Mouse (Mus musculus) stomach, postnatal 0 days (tissue): ENCODE measurements around the gene Sdc4. TPM values are rescaled to one million over a fixed set of nuclear protein-coding genes. Genes with fewer than 3 reads are reported as not detected.

Experiments used
- ATAC-seq: fragments of 200-750 bp; cut with Nextera tagmentation; 2 replicates; pipeline ENCODE4 v1.8.0; 2017; ENCODE audit not compliant: low FRiP score, low TSS enrichment
- DNase-seq: peaks from one replicate; pipeline ENCODE4 v3.0.0-alpha.2; 2016; ENCODE audit warnings: low spot score
- H3K27ac ChIP-seq: fragments of 300-500 bp; sonication (generic); replicated peaks from 2 replicates; pipeline ENCODE4 v1.5.1; 2014; ENCODE audit warnings: mild to moderate bottlenecking, control low read depth
- H3K27me3 ChIP-seq: fragments of 300-500 bp; sonication (generic); 2 replicates; pipeline ENCODE4 v1.6.1; 2014; ENCODE audit warnings: low read length; ENCODE audit not compliant: control insufficient read depth, insufficient read depth
- H3K36me3 ChIP-seq: fragments of 300-500 bp; sonication (generic); 2 replicates; pipeline ENCODE4 v1.6.1; 2014; ENCODE audit warnings: low read length, mixed read lengths; ENCODE audit not compliant: control insufficient read depth, insufficient read depth
- H3K4me1 ChIP-seq: fragments of 300-500 bp; sonication (generic); replicated peaks from 2 replicates; pipeline ENCODE4 v1.6.1; 2014; ENCODE audit warnings: antibody characterized with exemption; ENCODE audit not compliant: control insufficient read depth, insufficient read depth
- H3K4me2 ChIP-seq: fragments of 300-500 bp; sonication (generic); replicated peaks from 2 replicates; pipeline ENCODE4 v1.6.1; 2014; ENCODE audit warnings: low read depth, mild to moderate bottlenecking, control low read depth, moderate library complexity
- H3K4me3 ChIP-seq: fragments of 300-500 bp; sonication (generic); 2 replicates; pipeline ENCODE4 v1.5.1; 2014; ENCODE audit warnings: low read depth, low read length, control low read depth
- H3K9ac ChIP-seq: fragments of 300-500 bp; sonication (generic); 2 replicates; pipeline ENCODE4 v1.6.1; 2014; ENCODE audit warnings: mild to moderate bottlenecking, low read length, control low read depth, mixed read lengths
- H3K9me3 ChIP-seq: fragments of 300-500 bp; sonication (generic); 2 replicates; pipeline ENCODE4 v1.6.1; 2016; ENCODE audit warnings: low read length; ENCODE audit not compliant: control insufficient read depth
- CTCF ChIP-seq: IDR thresholded peaks from 2 replicates; pipeline ENCODE4 v1.5.1; 2016; ENCODE audit warnings: antibody characterized with exemption, low read depth, mild to moderate bottlenecking, moderate library complexity
- EP300 ChIP-seq: optimal IDR thresholded peaks from 2 replicates; pipeline ENCODE3; 2016; ENCODE audit warnings: antibody characterized with exemption
- WGBS: fragments of 180-500 bp; shearing (Covaris S2); extraction: QIAGEN DNeasy Blood & Tissue Kit; methylation state at CpG from one replicate; pipeline ENCODE4 v1.1.7; 2014; 5-methylcytosine and 5-hydroxymethylcytosine counted together
- polyA plus RNA-seq: library from polyadenylated mRNA; unstranded; fragments of >200 nt; fragmentation: Nextera tagmentation; extraction: Ambion mirVana; gene quantifications from 2 replicates; pipeline ENCODE4 v1.2.1, GENCODE M21; 2015

Sdc4 gene
- polyA plus RNA-seq, 1 experiment from 2014 or later: 133 TPM

DNA sequence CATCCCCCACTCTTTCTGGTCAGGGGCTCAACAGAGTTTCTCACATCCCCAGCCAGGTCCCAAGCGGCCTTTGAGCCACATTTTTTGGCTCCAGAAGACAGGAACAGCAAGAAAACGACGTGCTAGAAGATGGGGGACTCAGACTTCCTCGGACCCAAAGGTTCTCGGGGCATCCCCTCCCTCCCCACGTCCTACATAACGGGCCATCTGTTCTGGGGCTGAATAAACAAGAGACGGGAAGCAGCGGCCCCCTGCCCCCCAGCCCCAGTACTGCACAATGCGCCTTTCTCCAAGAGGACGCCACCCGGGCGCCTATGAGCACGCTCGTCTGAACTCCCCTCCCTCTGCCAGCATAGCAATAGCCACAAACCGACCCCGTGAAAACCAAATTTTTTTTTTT lies 54.7 kb downstream of the Sdc4 start, which contains the start of gene Slpi:
Gene Slpi, minus strand, starts transcription at position 76 of the 400 bp plus-strand sequence.
- peak within 1 kb of the TSS; percentile 45 for H3K4me3 ChIP-seq
- H3K9me3 ChIP-seq: no peaks in the 10 kb centered on the region
- H3K27me3 ChIP-seq: no peaks in the 10 kb centered on the region
- TF ChIP-seq EP300: no peak
- no peak for TF ChIP-seq CTCF
- WGBS: 2% methylated on average over 17 of the region's 17 CpGs
- no peaks in the 10 kb centered on the region for H3K36me3 ChIP-seq
- peak within 1 kb of the TSS; percentile 64 for H3K4me2 ChIP-seq
- ATAC-seq (no peak; the same call in 1 of the 2 replicates), DNase-seq (no peak)
- peak within 1 kb of the TSS; percentile 53 for H3K9ac ChIP-seq
- H3K4me1 ChIP-seq: 0 out of 2 replicates have a peak, but pooled peaks cover 2% of the 10 kb centered on the region
- no peak within 1 kb of the TSS; the same call in 1 of the 2 replicates for H3K27ac ChIP-seq

DNA sequence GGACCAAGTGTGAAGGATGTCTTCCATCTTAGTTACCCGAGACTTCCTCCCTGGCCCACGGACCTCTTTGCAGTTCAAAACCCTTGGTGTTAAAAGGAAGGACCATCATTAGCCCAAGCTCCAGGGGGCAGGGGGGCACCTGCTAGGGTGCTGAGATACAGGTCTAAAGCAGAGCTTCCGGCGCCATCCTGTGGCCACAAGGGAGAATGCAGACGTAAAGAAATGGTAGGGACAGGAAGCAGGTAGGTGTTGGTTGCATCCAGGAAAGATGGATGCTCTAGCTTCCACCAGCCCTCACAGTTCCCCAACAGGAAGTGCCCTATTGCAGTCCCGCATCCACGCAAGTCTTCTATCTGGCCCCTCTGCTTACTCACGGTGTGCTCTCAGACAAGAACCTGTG lies 56.7 kb downstream of the Sdc4 start:
- no peak overlapping the region for H3K27ac ChIP-seq
- 16% methylated on average over 8 of the region's 8 CpGs for WGBS
- no peak overlapping the region for H3K4me3 ChIP-seq

DNA sequence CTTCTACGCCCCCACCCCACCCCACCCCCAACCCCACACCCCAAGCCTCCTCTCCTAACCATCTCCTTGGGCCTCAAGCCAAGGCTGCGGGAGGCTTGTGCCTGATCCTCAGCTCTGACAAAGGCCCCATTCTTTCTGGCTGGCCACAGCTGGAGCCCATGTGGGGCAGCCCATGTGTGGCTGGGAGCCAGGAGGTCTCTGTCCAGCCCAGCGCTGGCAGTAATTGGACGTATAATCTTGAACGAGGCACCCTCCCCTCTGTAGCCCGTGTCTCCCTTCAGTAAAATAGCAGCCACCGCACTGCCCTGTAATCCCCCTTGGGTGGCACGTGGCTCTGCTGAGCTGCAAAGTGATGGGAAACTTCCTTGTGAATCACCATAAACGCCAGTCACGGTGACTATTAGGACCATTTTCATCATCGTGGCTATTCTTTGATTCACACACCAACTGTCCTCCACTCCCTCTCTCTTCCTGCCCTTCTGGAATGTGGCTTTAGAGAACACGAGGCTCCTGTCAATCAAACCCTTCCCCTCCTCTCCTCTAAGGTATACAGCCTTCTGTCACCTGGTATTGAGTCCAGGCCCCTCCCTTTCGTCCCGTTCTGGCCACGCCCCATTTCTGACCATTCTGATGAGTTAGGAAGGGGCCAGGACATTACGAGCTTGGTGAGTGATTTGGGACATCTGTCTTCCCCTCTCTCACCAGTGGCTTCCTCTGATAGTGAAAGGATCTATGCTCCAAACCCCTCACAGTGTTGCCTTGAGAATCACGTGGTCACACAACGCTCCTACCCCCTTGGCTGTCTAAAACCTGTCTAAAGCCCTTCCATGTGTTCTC lies 57.5 kb downstream of the Sdc4 start:
- Histone ChIP-seq H3K4me3 (no peak overlapping the region), H3K4me1 (0 out of 2 replicates have a peak, but pooled peaks cover 2% of the 10 kb centered on the region), H3K36me3 (no peaks in the 10 kb centered on the region), H3K27me3 (no peaks in the 10 kb centered on the region), H3K4me2 (no peak overlapping the region), H3K9me3 (no peaks in the 10 kb centered on the region), H3K9ac (no peak overlapping the region), H3K27ac (no peak overlapping the region)
- TF ChIP-seq EP300 (no peak), CTCF (no peak)
- 15% methylated on average over 18 of the region's 18 CpGs for WGBS
- ATAC-seq (peak; percentile 48; the same call in 1 of the 2 replicates), DNase-seq (peak; percentile 37)

More for the DNA sequence above, 56.7 kb downstream of the Sdc4 start:
- Histone ChIP-seq H3K27me3 (no peaks in the 10 kb centered on the region), H3K9ac (no peak overlapping the region), H3K4me2 (no peak overlapping the region), H3K36me3 (no peaks in the 10 kb centered on the region), H3K4me1 (0 out of 2 replicates have a peak, but pooled peaks cover 2% of the 10 kb centered on the region), H3K9me3 (no peaks in the 10 kb centered on the region)
- TF ChIP-seq CTCF (peak; percentile 80), EP300 (no peak)
- ATAC-seq: no peak
- peak; percentile 60 for DNase-seq

DNA sequence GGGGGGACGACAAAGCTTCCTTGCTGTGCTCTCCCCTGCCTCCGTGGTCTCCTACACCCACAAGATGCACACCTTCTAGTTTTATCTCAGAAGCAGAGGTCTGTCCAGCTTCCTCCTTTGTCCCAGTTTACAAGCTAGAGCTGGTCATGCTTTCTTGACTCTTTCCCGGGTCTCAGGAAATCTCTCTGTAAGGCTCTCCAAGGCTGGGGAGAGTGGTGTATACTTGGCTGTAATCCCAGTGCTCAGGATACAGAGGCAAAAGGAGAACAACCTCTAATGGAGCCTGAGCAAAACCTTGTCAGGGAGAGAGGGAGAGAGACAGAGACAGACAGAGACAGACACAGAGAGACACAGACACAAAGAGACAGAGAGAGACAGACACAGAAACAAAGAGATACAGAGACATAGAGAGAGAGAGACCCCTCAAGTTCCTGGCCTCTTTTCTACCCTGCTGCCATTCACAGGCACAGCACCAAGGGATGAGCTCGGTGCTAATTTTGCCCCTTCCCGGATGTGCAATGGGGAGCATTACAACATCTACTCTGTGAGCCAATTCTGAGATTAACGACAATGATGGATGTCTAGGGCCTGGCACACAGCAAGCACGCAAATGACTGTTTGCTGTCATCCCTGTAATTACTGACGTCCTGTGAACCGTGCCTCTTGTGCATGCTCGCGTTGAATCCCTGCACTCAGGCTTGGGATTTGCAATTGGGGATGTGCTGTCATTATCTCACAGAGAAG lies 59.9 kb downstream of the Sdc4 start:
- H3K27me3 ChIP-seq: no peaks in the 10 kb centered on the region
- DNase-seq (no peak), ATAC-seq (no peak)
- no peak overlapping the region for H3K9ac ChIP-seq
- no peaks in the 10 kb centered on the region for H3K9me3 ChIP-seq
- no peaks in the 10 kb centered on the region for H3K4me1 ChIP-seq
- H3K4me3 ChIP-seq: no peak overlapping the region
- TF ChIP-seq CTCF (no peak), EP300 (no peak)
- H3K27ac ChIP-seq: no peak overlapping the region
- WGBS: 45% methylated on average over 11 of the region's 11 CpGs
- no peaks in the 10 kb centered on the region for H3K36me3 ChIP-seq
- H3K4me2 ChIP-seq: no peak overlapping the region

DNA sequence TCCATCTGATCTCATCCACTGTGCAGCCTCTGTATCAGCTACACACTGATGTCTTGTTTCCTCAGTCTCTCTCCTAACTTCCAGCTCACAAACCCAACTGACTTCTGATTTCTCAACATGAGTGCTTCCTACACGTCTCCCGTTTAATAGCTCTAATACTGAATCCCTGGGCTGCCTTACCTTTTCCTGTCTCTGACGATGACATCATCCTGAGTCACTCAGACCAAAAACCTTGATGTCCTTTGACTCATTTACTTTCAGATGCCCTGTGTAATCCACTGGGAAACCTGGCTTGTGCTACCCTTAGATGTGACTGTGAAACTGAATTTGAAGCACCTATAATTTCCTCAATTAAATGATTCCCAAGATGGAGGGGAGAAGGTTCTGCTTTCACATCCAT lies 60.7 kb downstream of the Sdc4 start:
- 71% methylated on average over 3 of the region's 3 CpGs for WGBS
- Histone ChIP-seq H3K27ac (no peak overlapping the region), H3K36me3 (no peaks in the 10 kb centered on the region), H3K9ac (no peak overlapping the region), H3K27me3 (no peaks in the 10 kb centered on the region), H3K9me3 (no peaks in the 10 kb centered on the region), H3K4me3 (no peak overlapping the region), H3K4me2 (no peak overlapping the region), H3K4me1 (no peaks in the 10 kb centered on the region)
- ATAC-seq: no peak
- no peak for TF ChIP-seq CTCF
- TF ChIP-seq EP300: no peak
- no peak for DNase-seq
